Comparison of ENCODE assay signal across 8 mouse cellular contexts in the genomic region with DNA sequence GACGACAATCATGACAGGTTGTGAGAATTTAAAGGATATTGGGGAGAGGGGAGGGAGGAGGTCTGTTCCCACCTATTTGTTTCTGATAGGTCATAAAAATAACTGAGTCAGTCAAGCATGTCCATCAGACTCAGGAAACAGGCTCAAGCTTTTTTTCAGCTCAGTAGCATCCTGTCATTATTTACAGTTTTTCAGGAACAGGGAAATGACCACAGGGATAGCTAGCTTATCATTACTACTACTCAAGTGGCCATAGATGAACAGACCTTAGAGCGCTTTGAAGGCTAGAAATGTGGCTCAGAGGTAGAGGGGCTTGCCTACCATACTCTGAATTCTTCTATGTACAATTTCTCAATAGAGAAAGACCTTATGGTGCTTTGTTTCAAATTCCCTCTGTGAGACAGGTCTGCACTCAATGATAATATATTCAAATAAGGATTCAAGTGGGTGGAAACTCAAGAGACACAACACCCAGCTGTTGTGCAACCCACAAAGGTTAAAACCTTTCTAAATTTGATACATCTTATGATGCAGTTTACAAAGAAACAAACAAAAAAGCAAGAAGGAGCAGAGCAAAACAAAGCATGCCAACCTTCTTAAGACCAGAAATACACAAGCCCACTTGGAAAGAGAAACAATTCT. TPM values are rescaled to one million over a fixed set of nuclear protein-coding genes. Genes with fewer than 3 reads are reported as not detected.
DNase-seq lines count a peak whose midpoint lies in the region; ATAC-seq and TF ChIP-seq lines count a peak whose summit lies in the region.

No protein-coding gene starts in this region.

- peak overlapping the region; percentile 93 for H3K9ac ChIP-seq in kidney, embryonic 16.5 days (replicated peaks; ENCODE audit: low read length)
- peak overlapping the region; percentile 95 for H3K9ac ChIP-seq in hindbrain, postnatal 0 days (replicated peaks; ENCODE audit: low read length)
- peak overlapping the region; percentile 91 for H3K9ac ChIP-seq in midbrain, embryonic 15.5 days

- no peak for DNase-seq in kidney, postnatal 10 days
- DNase-seq in hindbrain, postnatal 0 days (ENCODE audit: low spot score): no peak
- no peak for DNase-seq in spleen, adult 12 weeks (ENCODE audit: low spot score)
- DNase-seq in urinary bladder, adult 18-20 months (ENCODE audit: low spot score in 2 of 2): no peak
- DNase-seq in thymus, postnatal 4 days: no peak

- H3K27ac ChIP-seq in kidney, embryonic 16.5 days (ENCODE audit: low read length): peak overlapping the region; percentile 86; the same call in 1 of the 2 replicates
- peak overlapping the region; percentile 79; the same call in 1 of the 2 replicates for H3K27ac ChIP-seq in cortical plate, adult 2 months (ENCODE audit: insufficient read depth, low read length)
- peak overlapping the region; percentile 91; the same call in 1 of the 2 replicates for H3K27ac ChIP-seq in hindbrain, postnatal 0 days
- H3K27ac ChIP-seq in midbrain, embryonic 15.5 days: peak overlapping the region; percentile 91; the same call in 1 of the 2 replicates

- WGBS in kidney, embryonic 16.5 days: 34% methylated on average over 2 of the region's 2 CpGs
- 50% methylated on average over 2 of the region's 2 CpGs for WGBS in hindbrain, postnatal 0 days
- 46% methylated on average over 2 of the region's 2 CpGs for WGBS in midbrain, embryonic 15.5 days

- TF ChIP-seq POLR2A in cortical plate, adult 2 months (IDR thresholded peaks at IDR 0.05; ENCODE audit: extremely low read depth, insufficient read depth, low read length): no peak

- no peaks in the 10 kb centered on the region for H3K9me3 ChIP-seq in kidney, embryonic 16.5 days (ENCODE audit: low read length)
- no peaks in the 10 kb centered on the region for H3K9me3 ChIP-seq in hindbrain, postnatal 0 days (ENCODE audit: low read length)
- no peaks in the 10 kb centered on the region for H3K9me3 ChIP-seq in midbrain, embryonic 15.5 days

- no peaks in the 10 kb centered on the region for H3K27me3 ChIP-seq in kidney, embryonic 16.5 days (ENCODE audit: insufficient read depth, low read length)
- H3K27me3 ChIP-seq in hindbrain, postnatal 0 days (ENCODE audit: insufficient read depth, low read length): no peaks in the 10 kb centered on the region
- no peaks in the 10 kb centered on the region for H3K27me3 ChIP-seq in midbrain, embryonic 15.5 days (replicated peaks)

- ATAC-seq in kidney, embryonic 16.5 days (ENCODE audit: low FRiP score, low TSS enrichment): no peak
- no peak for ATAC-seq in hindbrain, postnatal 0 days
- no peak for ATAC-seq in midbrain, embryonic 15.5 days (replicated peaks)

- peak overlapping the region; percentile 90 for H3K4me2 ChIP-seq in kidney, embryonic 16.5 days (replicated peaks; ENCODE audit: low read depth, low read length)
- peak overlapping the region; percentile 74 for H3K4me2 ChIP-seq in hindbrain, postnatal 0 days (ENCODE audit: low read depth, low read length)
- H3K4me2 ChIP-seq in midbrain, embryonic 15.5 days: peak overlapping the region; percentile 87

- peak overlapping the region; percentile 99 for H3K4me3 ChIP-seq in kidney, embryonic 16.5 days (ENCODE audit: low read length)
- H3K4me3 ChIP-seq in cortical plate, adult 2 months (ENCODE audit: insufficient read depth, low read length): peak overlapping the region; percentile 79
- H3K4me3 ChIP-seq in hindbrain, postnatal 0 days (ENCODE audit: low read length): peak overlapping the region; percentile 94
- H3K4me3 ChIP-seq in midbrain, embryonic 15.5 days: peak overlapping the region; percentile 91

- peaks cover 25% of the 10 kb centered on the region for H3K4me1 ChIP-seq in kidney, embryonic 16.5 days (ENCODE audit: insufficient read depth, low read length)
- H3K4me1 ChIP-seq in cortical plate, adult 2 months (ENCODE audit: control insufficient read depth, insufficient read depth, low read length): peaks cover 7% of the 10 kb centered on the region; the same call in 1 of the 2 replicates
- peaks cover 18% of the 10 kb centered on the region for H3K4me1 ChIP-seq in hindbrain, postnatal 0 days (ENCODE audit: insufficient read depth, low read length)
- H3K4me1 ChIP-seq in midbrain, embryonic 15.5 days: peaks cover 28% of the 10 kb centered on the region

- peaks cover 6% of the 10 kb centered on the region for H3K36me3 ChIP-seq in kidney, embryonic 16.5 days (ENCODE audit: insufficient read depth, low read length)
- no peaks in the 10 kb centered on the region; the same call in 1 of the 2 replicates for H3K36me3 ChIP-seq in hindbrain, postnatal 0 days (ENCODE audit: insufficient read depth, low read length)
- 0 out of 2 replicates have a peak, but pooled peaks cover 3% of the 10 kb centered on the region for H3K36me3 ChIP-seq in midbrain, embryonic 15.5 days (replicated peaks)

- TF ChIP-seq CTCF in cortical plate, adult 2 months (IDR thresholded peaks at IDR 0.05; ENCODE audit: extremely low read depth, insufficient read depth, low read length): no peak
- no peak for TF ChIP-seq CTCF in hindbrain, postnatal 0 days (IDR thresholded peaks at IDR 0.05; ENCODE audit: low read depth)

RNA-seq across cellular contexts. Expression of gene Cebpg, which starts 1.3 kb away (rescaled TPM):
- polyA plus RNA-seq in kidney, embryonic 16.5 days (2015; fragmentation: Nextera tagmentation; extraction: Ambion mirVana): 31.9 and 33.3 TPM in 2 replicates
- polyA plus RNA-seq in cortical plate, adult 2 months (2012; rRNA removed): 25.8 and 27.7 TPM in 2 replicates
- 8.9 and 13.2 TPM in 2 replicates for total RNA-seq in hindbrain, postnatal 0 days (2014; rRNA removed)
- polyA plus RNA-seq in hindbrain, postnatal 0 days (2015; fragmentation: Nextera tagmentation; extraction: Ambion mirVana): 14.9 and 16.0 TPM in 2 replicates
- polyA plus RNA-seq in midbrain, embryonic 15.5 days (2015; fragmentation: Nextera tagmentation; extraction: Ambion mirVana): 30.8 and 31.5 TPM in 2 replicates
